Mouse (Mus musculus): ENCODE measurements around the gene Mrtfb. TPM values are rescaled to one million over a fixed set of nuclear protein-coding genes. Genes with fewer than 3 reads are reported as not detected.

Mrtfb gene
- polyA plus RNA-seq, 1 experiment: 0.49 TPM

DNA sequence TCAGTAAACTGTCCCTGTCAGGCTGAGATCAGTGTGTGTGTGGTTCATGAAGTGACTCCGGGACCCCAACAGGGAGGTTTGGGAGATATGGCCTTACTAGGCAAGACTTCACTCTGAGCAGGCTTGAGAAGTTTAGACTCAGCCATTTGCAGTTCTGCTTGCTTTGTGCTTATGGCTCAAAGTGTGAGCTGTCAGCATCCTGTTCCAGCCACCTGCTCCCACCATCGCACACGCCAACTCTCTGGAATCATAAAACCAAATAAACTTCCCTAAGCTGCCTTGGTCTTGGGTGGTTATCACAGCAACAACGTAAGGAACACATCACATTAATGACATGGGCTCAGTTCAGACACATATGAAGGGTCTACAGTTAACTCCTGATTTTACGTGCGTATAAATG is 169.5 kb downstream of the Mrtfb start:
- peaks cover 21% of the 10 kb centered on the region for H3K27me3 ChIP-seq (replicated peaks)
- H3K36me3 ChIP-seq (replicated peaks; ENCODE audit: low read length): no peaks in the 10 kb centered on the region
- H3K9me3 ChIP-seq: no peaks in the 10 kb centered on the region
- no peak overlapping the region for H3K4me3 ChIP-seq (replicated peaks)
- TF ChIP-seq GATA1 (IDR thresholded peaks at IDR 0.05; ENCODE audit: borderline replicate concordance, low read length) (no peak), FLI1 (IDR thresholded peaks at IDR 0.05; ENCODE audit: low read length) (no peak)
- H3K4me1 ChIP-seq: peaks cover 67% of the 10 kb centered on the region

DNA sequence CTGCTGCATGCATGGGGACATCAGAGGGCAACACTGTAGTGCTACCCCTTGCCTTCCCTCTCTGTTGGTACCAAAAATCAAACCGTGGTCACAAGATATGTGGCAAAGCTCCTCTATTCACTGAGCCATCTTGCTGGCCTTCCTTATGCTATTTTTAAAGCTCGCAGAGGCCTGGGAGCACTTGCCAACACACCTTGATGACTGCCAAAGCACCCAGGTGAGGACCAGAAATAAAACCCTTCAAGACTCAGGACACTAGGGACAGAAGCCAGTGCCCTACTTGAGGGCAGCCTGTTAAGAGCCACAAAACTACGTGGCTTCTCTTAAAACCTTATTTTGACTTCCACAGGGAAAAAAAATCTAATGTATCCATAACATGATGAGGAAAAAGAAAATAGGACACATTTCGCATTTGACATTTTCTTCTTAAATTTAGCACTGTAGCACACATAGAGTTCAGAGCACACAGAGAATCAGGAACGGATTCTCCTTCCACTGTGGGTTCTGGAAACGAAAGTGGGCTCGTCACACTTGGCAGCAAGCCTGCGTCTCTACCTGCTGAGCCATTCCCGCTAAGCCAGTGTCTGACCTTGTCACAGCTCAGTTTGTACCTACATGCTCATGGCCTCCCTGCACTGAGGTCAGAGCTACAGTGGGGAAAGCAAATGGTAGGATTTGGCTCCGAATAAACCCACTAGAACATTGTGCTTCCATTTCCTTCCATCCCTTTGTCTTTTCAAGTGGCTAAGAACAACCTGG is 170.7 kb downstream of the Mrtfb start:
- no peaks in the 10 kb centered on the region for H3K36me3 ChIP-seq (replicated peaks; ENCODE audit: low read length)
- H3K27me3 ChIP-seq (replicated peaks): peaks cover 24% of the 10 kb centered on the region
- TF ChIP-seq FLI1 (IDR thresholded peaks at IDR 0.05; ENCODE audit: low read length): no peak
- TF ChIP-seq GATA1 (IDR thresholded peaks at IDR 0.05; ENCODE audit: borderline replicate concordance, low read length): no peak
- no peak overlapping the region for H3K4me3 ChIP-seq (replicated peaks)
- H3K9me3 ChIP-seq: no peaks in the 10 kb centered on the region
- H3K4me1 ChIP-seq: peaks cover 70% of the 10 kb centered on the region

DNA sequence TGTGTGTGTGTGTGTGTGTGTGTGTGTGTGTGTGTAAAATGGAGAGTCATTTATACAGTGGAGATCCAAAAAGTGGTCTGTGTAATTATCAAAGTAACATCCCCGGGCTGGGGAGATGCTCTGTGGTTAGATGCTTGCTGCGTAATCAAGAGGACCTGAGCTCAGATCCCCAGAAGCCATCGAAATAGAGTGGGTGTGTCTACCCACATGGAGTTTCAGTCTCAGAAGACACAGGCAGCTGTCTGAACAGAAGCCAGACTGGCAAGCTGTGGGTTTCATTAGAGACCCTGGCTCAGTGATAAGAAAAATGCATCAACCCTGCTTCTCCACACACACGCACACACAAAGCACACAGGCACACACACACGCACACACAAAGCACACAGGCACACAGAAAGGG is 171.8 kb downstream of the Mrtfb start:
- Histone ChIP-seq H3K36me3 (replicated peaks; ENCODE audit: low read length) (no peaks in the 10 kb centered on the region), H3K27me3 (replicated peaks) (peaks cover 24% of the 10 kb centered on the region), H3K9me3 (no peaks in the 10 kb centered on the region), H3K4me3 (replicated peaks) (no peak overlapping the region), H3K4me1 (peaks cover 66% of the 10 kb centered on the region)
- TF ChIP-seq GATA1 (IDR thresholded peaks at IDR 0.05; ENCODE audit: borderline replicate concordance, low read length) (no peak), FLI1 (IDR thresholded peaks at IDR 0.05; ENCODE audit: low read length) (no peak)

DNA sequence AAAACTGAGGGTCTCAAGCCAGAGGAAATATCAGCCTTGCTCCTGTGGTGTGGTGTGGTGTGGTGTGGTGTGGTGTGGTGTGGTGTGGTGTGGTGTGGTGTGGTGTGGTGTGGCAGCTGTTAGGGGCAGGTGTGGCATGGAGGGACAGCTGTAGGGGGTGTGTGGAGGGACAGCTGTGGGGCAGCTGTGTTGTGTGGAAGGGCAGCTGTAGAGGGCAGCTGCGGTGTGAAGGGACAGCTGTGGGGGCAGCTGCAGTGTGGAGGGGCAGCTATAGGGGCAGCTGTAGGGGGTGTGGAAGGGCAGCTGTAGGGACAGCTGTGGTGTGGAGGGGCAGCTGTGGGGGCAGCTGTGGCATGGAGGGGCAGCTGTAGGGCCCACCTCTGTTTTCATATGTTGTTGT is 172.5 kb downstream of the Mrtfb start:
- H3K9me3 ChIP-seq: no peaks in the 10 kb centered on the region
- TF ChIP-seq FLI1 (IDR thresholded peaks at IDR 0.05; ENCODE audit: low read length): no peak
- H3K4me1 ChIP-seq: peaks cover 60% of the 10 kb centered on the region
- peaks cover 24% of the 10 kb centered on the region for H3K27me3 ChIP-seq (replicated peaks)
- H3K36me3 ChIP-seq (replicated peaks; ENCODE audit: low read length): no peaks in the 10 kb centered on the region
- H3K4me3 ChIP-seq (replicated peaks): no peak overlapping the region

DNA sequence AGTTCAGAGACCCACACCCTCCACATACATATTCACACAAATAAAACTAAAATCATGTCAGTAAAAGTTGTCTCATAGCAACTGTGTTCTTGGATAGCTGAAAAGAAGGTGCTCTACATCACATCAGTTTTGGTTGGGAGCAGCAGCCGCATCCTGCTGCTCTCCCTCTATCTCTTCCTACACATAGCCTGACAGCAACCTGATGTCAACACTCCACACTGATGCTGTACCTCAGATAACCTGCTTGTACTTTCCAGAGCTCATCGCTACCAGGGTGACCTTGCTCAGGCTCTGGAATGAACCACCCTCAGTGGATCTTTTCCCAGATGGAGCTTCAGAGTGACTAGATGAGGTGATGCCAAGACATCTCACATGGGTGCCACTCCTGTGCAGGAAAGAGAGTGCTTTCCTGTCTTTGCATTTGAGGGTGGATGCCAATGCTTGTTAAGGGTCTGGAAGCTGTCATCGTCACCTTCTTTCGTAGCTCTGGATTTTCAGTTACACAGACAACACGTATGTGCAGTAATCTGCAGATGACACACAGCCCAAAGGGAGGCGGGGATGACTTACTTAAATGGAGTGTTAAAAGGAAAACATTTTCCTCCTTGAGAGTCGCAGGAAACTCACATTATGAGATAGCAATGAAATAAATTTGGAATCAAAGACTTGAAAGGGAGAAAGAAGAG is 173.8 kb downstream of the Mrtfb start:
- no peak for TF ChIP-seq FLI1 (IDR thresholded peaks at IDR 0.05; ENCODE audit: low read length)
- TF ChIP-seq GATA1 (IDR thresholded peaks at IDR 0.05; ENCODE audit: borderline replicate concordance, low read length): no peak
- Histone ChIP-seq H3K4me1 (peaks cover 60% of the 10 kb centered on the region), H3K27me3 (replicated peaks) (peaks cover 24% of the 10 kb centered on the region)

DNA sequence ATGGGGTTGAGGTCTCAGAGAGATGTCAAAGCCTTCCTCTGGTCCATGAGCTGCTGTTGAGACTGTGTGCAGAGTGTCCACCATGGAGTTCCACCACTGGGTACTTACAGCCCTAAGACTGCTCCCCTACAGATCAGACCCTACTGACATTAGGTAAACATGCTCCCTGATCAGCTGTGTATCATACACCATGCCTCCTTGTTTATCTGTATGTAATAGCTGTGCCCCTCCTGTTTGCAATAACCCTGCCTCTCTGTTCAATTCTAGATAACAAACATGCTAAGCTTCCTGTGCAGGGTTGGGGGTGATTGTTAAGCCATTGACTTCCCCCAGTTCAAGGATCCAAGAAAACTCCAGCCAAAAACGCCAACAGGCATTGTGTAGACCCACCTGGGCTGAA is 174.7 kb downstream of the Mrtfb start:
- Histone ChIP-seq H3K27me3 (replicated peaks) (peaks cover 24% of the 10 kb centered on the region), H3K9me3 (no peaks in the 10 kb centered on the region), H3K4me1 (peaks cover 61% of the 10 kb centered on the region), H3K36me3 (replicated peaks; ENCODE audit: low read length) (no peaks in the 10 kb centered on the region), H3K4me3 (replicated peaks) (no peak overlapping the region)
- TF ChIP-seq FLI1 (IDR thresholded peaks at IDR 0.05; ENCODE audit: low read length) (no peak), GATA1 (IDR thresholded peaks at IDR 0.05; ENCODE audit: borderline replicate concordance, low read length) (no peak)

More for the DNA sequence above, 173.8 kb downstream of the Mrtfb start:
- no peaks in the 10 kb centered on the region for H3K9me3 ChIP-seq
- H3K36me3 ChIP-seq (replicated peaks; ENCODE audit: low read length): no peaks in the 10 kb centered on the region
- no peak overlapping the region for H3K4me3 ChIP-seq (replicated peaks)

DNA sequence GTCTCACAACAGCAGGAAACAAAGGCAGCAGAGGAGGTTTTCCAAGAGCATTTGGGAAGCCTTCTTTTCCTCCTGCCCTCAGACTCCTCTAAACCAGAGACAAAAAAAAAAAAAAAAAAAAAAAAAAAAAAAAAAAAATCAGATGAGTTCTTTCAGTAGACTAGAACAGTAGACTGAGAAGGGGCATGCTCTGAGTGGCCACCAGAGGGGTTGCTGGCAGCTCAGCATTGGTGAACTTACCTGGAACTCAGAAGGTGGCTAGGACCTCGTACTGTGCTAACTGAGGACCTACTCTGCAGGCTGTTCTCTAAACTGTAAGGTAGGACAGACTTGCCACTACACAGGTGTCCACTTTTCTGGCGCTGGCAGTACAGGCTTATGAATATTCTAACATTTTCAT is 179.3 kb downstream of the Mrtfb start:
- TF ChIP-seq FLI1 (IDR thresholded peaks at IDR 0.05; ENCODE audit: low read length): no peak
- Histone ChIP-seq H3K36me3 (replicated peaks; ENCODE audit: low read length) (no peaks in the 10 kb centered on the region), H3K4me3 (replicated peaks) (peak overlapping the region; percentile 33), H3K4me1 (peaks cover 71% of the 10 kb centered on the region), H3K27me3 (replicated peaks) (peaks cover 3% of the 10 kb centered on the region), H3K9me3 (no peaks in the 10 kb centered on the region)

DNA sequence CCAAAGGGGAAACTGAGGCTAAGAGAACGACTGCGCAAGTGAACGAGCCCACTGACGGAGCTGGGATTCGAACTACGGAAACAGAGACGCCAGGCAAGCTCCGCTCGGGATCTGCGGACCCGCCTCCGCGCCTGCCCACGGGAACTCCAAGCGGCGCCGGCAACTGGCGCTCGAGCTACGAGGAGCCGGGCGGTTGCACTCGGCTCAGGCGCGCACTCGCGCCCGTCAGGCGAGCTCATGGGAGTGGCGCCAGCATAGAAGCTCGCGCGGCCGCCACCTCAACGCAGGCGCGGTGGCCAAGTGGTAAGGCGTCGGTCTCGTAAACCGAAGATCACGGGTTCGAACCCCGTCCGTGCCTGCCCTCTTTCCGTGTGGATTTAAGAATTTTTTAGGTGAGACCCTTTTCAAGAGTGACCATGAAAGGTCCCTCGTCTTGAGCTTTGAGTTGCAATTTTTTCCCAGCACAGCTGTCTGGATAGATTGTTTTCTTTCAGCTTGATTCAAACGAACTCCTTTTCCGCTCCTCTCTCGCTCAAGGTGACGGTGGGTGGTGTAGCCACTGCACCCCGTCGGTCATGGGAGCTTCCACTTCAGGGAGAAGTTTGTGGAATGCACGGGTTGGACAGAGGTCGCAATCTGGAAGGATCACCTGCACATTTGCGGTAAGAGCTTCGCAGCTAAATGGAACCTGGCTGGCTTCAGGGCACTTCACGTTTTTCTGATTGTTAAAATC is 180.9 kb downstream of the Mrtfb start:
- Histone ChIP-seq H3K9me3 (no peaks in the 10 kb centered on the region), H3K4me3 (replicated peaks) (peak overlapping the region; percentile 95), H3K4me1 (peaks cover 72% of the 10 kb centered on the region), H3K27me3 (replicated peaks) (no peaks in the 10 kb centered on the region), H3K36me3 (replicated peaks; ENCODE audit: low read length) (no peaks in the 10 kb centered on the region)
- no peak for TF ChIP-seq FLI1 (IDR thresholded peaks at IDR 0.05; ENCODE audit: low read length)
- no peak for TF ChIP-seq GATA1 (IDR thresholded peaks at IDR 0.05; ENCODE audit: borderline replicate concordance, low read length)

DNA sequence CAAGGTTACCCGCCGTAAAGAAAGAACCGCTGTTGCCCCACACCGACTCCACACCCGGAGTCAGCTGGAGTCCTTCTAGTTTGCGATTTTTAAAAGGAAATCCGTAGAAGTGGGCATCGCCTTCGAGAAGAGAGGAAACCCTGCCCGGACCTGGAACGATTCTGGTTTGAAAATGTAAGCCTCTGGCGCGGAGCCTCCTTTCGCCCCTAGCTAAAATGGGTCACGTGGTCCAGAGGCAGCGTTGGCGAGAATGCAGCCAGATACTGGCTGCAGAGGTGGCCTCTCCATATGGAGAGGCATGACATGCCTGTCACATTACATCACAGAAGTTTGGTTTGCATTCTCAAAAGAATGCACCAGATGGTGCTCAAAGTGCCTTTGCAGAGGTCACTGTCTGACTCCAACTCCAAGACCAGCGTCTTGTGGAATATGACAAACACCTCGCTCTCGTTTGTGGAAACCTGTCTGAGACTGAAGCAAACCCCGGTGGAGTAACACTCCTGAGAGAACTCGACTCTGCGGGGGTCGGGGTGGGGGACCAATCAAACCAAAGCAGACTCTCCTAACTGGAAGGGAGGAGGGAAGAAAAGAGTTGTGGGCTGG is 181.6 kb downstream of the Mrtfb start:
- Histone ChIP-seq H3K36me3 (replicated peaks; ENCODE audit: low read length) (no peaks in the 10 kb centered on the region), H3K4me1 (peaks cover 74% of the 10 kb centered on the region), H3K9me3 (no peaks in the 10 kb centered on the region), H3K4me3 (replicated peaks) (peak overlapping the region; percentile 95), H3K27me3 (replicated peaks) (no peaks in the 10 kb centered on the region)
- TF ChIP-seq GATA1 (IDR thresholded peaks at IDR 0.05; ENCODE audit: borderline replicate concordance, low read length) (no peak), FLI1 (IDR thresholded peaks at IDR 0.05; ENCODE audit: low read length) (no peak)

Data from megakaryocyte, embryonic 14.5 days (primary cell).